Mouse (Mus musculus) kidney, postnatal 0 days (tissue): ENCODE data around the gene Igsf8. TPM values are rescaled to one million over a fixed set of nuclear protein-coding genes. Genes with fewer than 3 reads are reported as not detected.
"Not testable (repeated sequence)": the region's sequence is repeated elsewhere in the genome, so short reads cannot be mapped to it uniquely, and the experiment has no call there.

Experiments
- ATAC-seq: fragments of 200-750 bp; cut with Nextera tagmentation; replicated peaks from 2 replicates; pipeline ENCODE4 v1.8.0; 2017; ENCODE audit warnings: low read depth, moderate number of reproducible peaks, moderate TSS enrichment, moderate library complexity; ENCODE audit not compliant: low FRiP score
- DNase-seq: peaks from one replicate; pipeline ENCODE4 v3.0.0-alpha.2; 2016; ENCODE audit warnings: low spot score
- H3K27ac ChIP-seq: fragments of 300-500 bp; sonication (generic); 2 replicates; pipeline ENCODE4 v1.5.1; 2014; ENCODE audit warnings: mild to moderate bottlenecking
- H3K27me3 ChIP-seq: fragments of 300-500 bp; sonication (generic); 2 replicates; pipeline ENCODE4 v1.6.1; 2014; ENCODE audit warnings: low read length, mixed read lengths; ENCODE audit not compliant: insufficient read depth
- H3K36me3 ChIP-seq: fragments of 300-500 bp; sonication (generic); 2 replicates; pipeline ENCODE4 v1.6.1; 2014; ENCODE audit warnings: low read length, mixed read lengths; ENCODE audit not compliant: insufficient read depth
- H3K4me1 ChIP-seq: fragments of 300-500 bp; sonication (generic); replicated peaks from 2 replicates; pipeline ENCODE4 v1.6.1; 2014; ENCODE audit warnings: antibody characterized with exemption, low read length, mixed read lengths; ENCODE audit not compliant: insufficient read depth
- H3K4me2 ChIP-seq: fragments of 300-500 bp; sonication (generic); 2 replicates; pipeline ENCODE4 v1.6.1; 2014; ENCODE audit warnings: mild to moderate bottlenecking, low read length, moderate library complexity, mixed read lengths
- H3K4me3 ChIP-seq: fragments of 300-500 bp; sonication (generic); replicated peaks from 2 replicates; pipeline ENCODE4 v1.5.1; 2014; ENCODE audit warnings: low read depth, low read length
- H3K9ac ChIP-seq: fragments of 300-500 bp; sonication (generic); 2 replicates; pipeline ENCODE4 v1.6.1; 2014; ENCODE audit warnings: low read depth, low read length
- H3K9me3 ChIP-seq: fragments of 300-500 bp; sonication (generic); replicated peaks from 2 replicates; pipeline ENCODE4 v1.6.1; 2016; ENCODE audit warnings: low read length, inconsistent platforms, mixed read lengths
- CTCF ChIP-seq: IDR thresholded peaks from 2 replicates; pipeline ENCODE4 v1.5.1; 2016; ENCODE audit warnings: antibody characterized with exemption, low read depth, mild to moderate bottlenecking, moderate library complexity
- WGBS: fragments of 180-500 bp; shearing (Covaris S2); extraction: QIAGEN DNeasy Blood & Tissue Kit; methylation state at CpG from one replicate; pipeline ENCODE4 v1.1.7; 2014; 5-methylcytosine and 5-hydroxymethylcytosine counted together
- polyA plus RNA-seq: library from polyadenylated mRNA; unstranded; fragments of >200 nt; fragmentation: Nextera tagmentation; extraction: Ambion mirVana; gene quantifications from 2 replicates; pipeline ENCODE4 v1.2.1, GENCODE M21; 2015

Gene Igsf8
- polyA plus RNA-seq, 1 experiment from 2014 or later: 39.0 TPM

DNA sequence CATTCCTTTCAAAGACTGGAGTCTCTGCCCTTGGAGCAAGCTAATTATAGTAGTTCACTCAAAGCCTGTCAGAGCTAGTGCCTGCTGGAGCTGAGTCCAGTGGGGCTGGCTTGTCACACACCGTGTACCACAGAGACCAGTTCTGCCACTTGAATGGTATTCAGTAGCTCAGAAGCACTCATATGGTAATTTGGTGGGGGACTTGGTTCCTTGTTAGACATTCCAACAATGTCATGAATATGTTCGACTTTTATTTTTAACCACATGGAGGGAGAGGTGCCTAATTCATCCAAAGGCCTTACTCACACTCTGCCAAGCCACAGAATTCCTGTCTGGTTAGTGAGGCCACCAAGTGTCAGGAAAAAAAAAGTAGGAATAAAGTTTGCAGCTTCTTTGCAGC is 19.0 kb upstream of the Igsf8 start:
- Histone ChIP-seq H3K4me1 (peaks cover 8% of the 10 kb centered on the region; the same call in 1 of the 2 replicates), H3K9ac (no peak overlapping the region), H3K4me2 (no peak overlapping the region), H3K36me3 (no peaks in the 10 kb centered on the region), H3K27ac (peak overlapping the region; percentile 71), H3K27me3 (no peaks in the 10 kb centered on the region), H3K9me3 (no peaks in the 10 kb centered on the region), H3K4me3 (no peak overlapping the region)
- 48% methylated on average over 2 of the region's 2 CpGs for WGBS
- no peak for TF ChIP-seq CTCF
- peak; percentile 53 for DNase-seq
- peak; percentile 91 for ATAC-seq

GRCm38 (mm10) chr1:172243547-172244205 is 17.8 kb upstream of the Igsf8 start:
- H3K27ac ChIP-seq: no peak overlapping the region
- H3K36me3 ChIP-seq: no peaks in the 10 kb centered on the region
- no peak overlapping the region for H3K4me3 ChIP-seq
- TF ChIP-seq CTCF: peak; percentile 53
- 35% methylated on average over 16 of the region's 16 CpGs for WGBS
- H3K4me2 ChIP-seq: no peak overlapping the region
- H3K27me3 ChIP-seq: no peaks in the 10 kb centered on the region
- H3K9ac ChIP-seq: no peak overlapping the region
- H3K9me3 ChIP-seq: no peaks in the 10 kb centered on the region
- peaks cover 8% of the 10 kb centered on the region; the same call in 1 of the 2 replicates for H3K4me1 ChIP-seq
- no peak for DNase-seq
- no peak for ATAC-seq

DNA sequence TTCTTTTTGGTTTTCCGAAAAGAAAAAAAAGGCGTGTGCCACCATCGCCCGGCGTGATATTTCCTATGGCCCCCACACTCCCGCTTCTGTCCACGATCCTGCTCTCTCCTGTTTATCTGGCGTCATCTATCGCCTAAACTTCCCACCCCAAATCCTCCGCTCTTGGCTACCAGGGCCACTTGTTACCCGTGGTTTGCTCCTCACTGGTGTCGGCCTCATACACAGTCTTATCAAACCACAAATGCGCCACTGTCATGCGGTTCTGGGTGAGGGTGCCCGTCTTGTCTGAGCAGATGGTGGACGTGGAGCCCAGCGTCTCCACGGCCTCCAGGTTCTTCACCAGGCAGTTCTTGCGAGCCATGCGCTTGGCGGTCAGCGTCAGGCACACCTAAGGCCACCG is 16.8 kb upstream of the Igsf8 start:
- not testable (repeated sequence) for H3K27ac ChIP-seq, H3K27me3 ChIP-seq, H3K9me3 ChIP-seq, DNase-seq, H3K4me3 ChIP-seq, H3K9ac ChIP-seq, H3K4me1 ChIP-seq, H3K4me2 ChIP-seq, ATAC-seq, H3K36me3 ChIP-seq
- 50% methylated on average over 23 of the region's 23 CpGs for whole genome bisulfite sequencing

DNA sequence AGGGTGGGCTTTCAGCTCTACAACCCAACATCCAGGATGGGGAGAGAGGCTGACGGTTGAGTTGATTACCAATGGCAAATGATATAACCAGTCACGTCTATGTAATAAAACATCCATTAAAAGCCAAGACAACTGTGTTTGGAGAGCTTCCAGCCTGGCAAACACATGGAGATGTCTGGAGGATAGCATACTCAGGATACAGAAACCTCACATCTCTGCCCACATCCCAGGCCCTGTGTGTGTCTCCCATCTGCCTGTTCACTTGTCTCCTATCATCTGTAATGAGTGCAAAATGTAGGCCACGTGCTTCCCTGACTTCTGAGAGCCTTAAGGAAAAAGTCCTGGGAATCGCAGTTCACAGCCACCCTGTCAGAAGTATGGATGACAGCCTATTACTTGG is 14.2 kb upstream of the Igsf8 start:
- no peak for TF ChIP-seq CTCF
- Histone ChIP-seq H3K27ac (no peak overlapping the region), H3K4me1 (0 out of 2 replicates have a peak, but pooled peaks cover 4% of the 10 kb centered on the region), H3K9ac (no peak overlapping the region), H3K4me2 (no peak overlapping the region), H3K4me3 (no peak overlapping the region), H3K36me3 (no peaks in the 10 kb centered on the region), H3K9me3 (no peaks in the 10 kb centered on the region), H3K27me3 (no peaks in the 10 kb centered on the region)
- WGBS: 67% methylated on average over 4 of the region's 4 CpGs
- ATAC-seq: no peak
- no peak for DNase-seq

GRCm38 (mm10) chr1:172247679-172248078 is 13.8 kb upstream of the Igsf8 start:
- no peaks in the 10 kb centered on the region for H3K36me3 ChIP-seq
- H3K4me2 ChIP-seq: no peak overlapping the region
- WGBS: 45% methylated on average over 2 of the region's 2 CpGs
- no peaks in the 10 kb centered on the region for H3K27me3 ChIP-seq
- no peaks in the 10 kb centered on the region for H3K9me3 ChIP-seq
- H3K4me1 ChIP-seq: 0 out of 2 replicates have a peak, but pooled peaks cover 4% of the 10 kb centered on the region
- H3K27ac ChIP-seq: no peak overlapping the region
- no peak overlapping the region for H3K9ac ChIP-seq
- H3K4me3 ChIP-seq: no peak overlapping the region
- TF ChIP-seq CTCF: peak; percentile 71
- ATAC-seq: peak; percentile 33; the same call in 1 of the 2 replicates
- DNase-seq: peak; percentile 71

DNA sequence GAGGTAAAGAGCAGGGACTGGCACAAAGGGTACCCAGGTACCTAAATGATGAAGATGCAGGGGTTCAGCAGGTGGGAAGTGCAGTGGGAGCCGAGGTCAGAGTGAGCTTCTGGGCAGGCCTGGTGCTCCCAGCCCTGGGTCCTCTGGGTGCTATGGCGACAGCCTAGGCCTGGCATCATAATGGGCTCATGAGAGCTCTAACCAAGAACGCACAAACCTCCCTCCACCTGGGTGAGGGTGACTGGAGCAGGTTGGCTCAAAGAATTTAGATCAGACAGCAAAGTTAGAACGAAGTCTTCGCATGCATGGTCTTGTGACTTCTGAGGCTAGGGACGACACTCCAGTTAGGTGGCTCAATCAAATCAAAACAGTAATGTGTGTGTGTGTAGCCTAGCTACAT is 3.1 kb upstream of the Igsf8 start, which contains the start of gene Atp1a4:
Atp1a4 (minus strand) TSS at position 101 of the 400 bp plus-strand sequence.
- WGBS: 91% methylated on average over 6 of the region's 6 CpGs
- ATAC-seq: no peak
- H3K4me1 ChIP-seq: no peaks in the 10 kb centered on the region

GRCm38 (mm10) chr1:172271208-172271607 is 9.8 kb downstream of the Igsf8 start:
- H3K27me3 ChIP-seq: no peaks in the 10 kb centered on the region
- no peak overlapping the region for H3K27ac ChIP-seq
- DNase-seq (no peak), ATAC-seq (no peak)
- no peak for TF ChIP-seq CTCF
- no peak overlapping the region for H3K4me3 ChIP-seq
- H3K9me3 ChIP-seq: no peaks in the 10 kb centered on the region
- H3K9ac ChIP-seq: no peak overlapping the region
- no peaks in the 10 kb centered on the region for H3K4me1 ChIP-seq
- whole genome bisulfite sequencing: 79% methylated on average over 3 of the region's 3 CpGs
- no peaks in the 10 kb centered on the region for H3K36me3 ChIP-seq
- H3K4me2 ChIP-seq: no peak overlapping the region

More for the DNA sequence above, 3.1 kb upstream of the Igsf8 start, which contains the start of gene Atp1a4:
- no peak within 1 kb of the TSS for H3K9ac ChIP-seq
- H3K4me3 ChIP-seq: no peak within 1 kb of the TSS
- H3K27ac ChIP-seq: no peak within 1 kb of the TSS
- no peaks in the 10 kb centered on the region for H3K36me3 ChIP-seq
- no peak for TF ChIP-seq CTCF
- H3K27me3 ChIP-seq: no peaks in the 10 kb centered on the region
- no peak within 1 kb of the TSS for H3K4me2 ChIP-seq
- DNase-seq: no peak
- no peaks in the 10 kb centered on the region for H3K9me3 ChIP-seq
